Mouse (Mus musculus) layer of hippocampus, postnatal 10 days (tissue): ENCODE results near the gene Irx4. TPM values are rescaled to one million over a fixed set of nuclear protein-coding genes. Genes with fewer than 3 reads are reported as not detected.

Experiments
- DNase-seq, 2 experiments: peaks; one replicate each; pipeline ENCODE4 v3.0.0; 2021; ENCODE audit warnings: low spot score in 2 of 2
- long read RNA-seq: library from polyadenylated mRNA; stranded (forward); transcript quantifications from one replicate; pipeline ENCODE4 v2.0.0, GENCODE M21; 2023
- total RNA-seq, 2 experiments: library from RNA; stranded (reverse); gene quantifications; 2 replicates each; pipeline ENCODE4 v1.2.3; 2021

The Irx4 gene
- total RNA-seq, result not detected
- long read RNA-seq, result 0 reads

DNA sequence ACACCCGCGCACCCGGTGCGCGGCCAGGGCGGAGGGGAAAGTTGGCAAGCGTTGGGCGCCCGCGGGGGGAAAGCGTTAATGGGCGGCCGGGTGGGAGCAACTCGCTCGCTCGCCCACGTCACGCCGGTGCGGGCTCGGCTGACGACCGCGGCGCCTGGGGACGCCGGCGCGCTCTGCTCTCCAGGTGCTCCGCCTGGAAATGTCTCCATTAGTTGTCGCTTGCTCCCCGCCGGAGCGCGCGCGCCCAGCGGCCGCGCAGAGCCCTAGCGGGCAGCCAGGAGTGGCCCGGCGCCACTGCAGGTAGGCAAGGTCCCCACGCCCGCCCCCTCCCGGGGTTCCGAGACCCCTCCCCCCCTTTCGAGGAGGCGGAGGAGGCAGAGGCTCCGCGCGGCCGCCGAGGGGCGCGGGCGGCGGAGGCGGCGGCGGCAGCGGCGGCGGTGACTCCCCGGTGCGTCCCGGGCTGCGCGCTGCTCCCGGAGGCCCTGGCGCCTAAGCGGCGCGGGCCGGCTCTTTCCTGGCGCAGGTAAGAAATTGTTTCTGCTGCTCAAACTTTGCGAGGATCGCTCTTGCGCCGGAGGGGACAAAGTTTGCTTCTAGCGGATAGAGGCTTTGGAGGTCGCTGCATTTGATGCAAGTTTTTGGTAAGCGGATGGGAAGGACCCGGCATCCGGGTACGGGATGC is at the start of gene Irx4:
TSS of gene Irx4 (plus strand) at position 126 of the 682 bp plus-strand sequence.
- DNase-seq, result no peak

GRCm38 (mm10) chr13:73214301-73214700 is 46.0 kb upstream of the Irx4 start:
- no peak for DNase-seq

GRCm38 (mm10) chr13:73236461-73236860 is 23.8 kb upstream of the Irx4 start:
- no peak for DNase-seq

DNA sequence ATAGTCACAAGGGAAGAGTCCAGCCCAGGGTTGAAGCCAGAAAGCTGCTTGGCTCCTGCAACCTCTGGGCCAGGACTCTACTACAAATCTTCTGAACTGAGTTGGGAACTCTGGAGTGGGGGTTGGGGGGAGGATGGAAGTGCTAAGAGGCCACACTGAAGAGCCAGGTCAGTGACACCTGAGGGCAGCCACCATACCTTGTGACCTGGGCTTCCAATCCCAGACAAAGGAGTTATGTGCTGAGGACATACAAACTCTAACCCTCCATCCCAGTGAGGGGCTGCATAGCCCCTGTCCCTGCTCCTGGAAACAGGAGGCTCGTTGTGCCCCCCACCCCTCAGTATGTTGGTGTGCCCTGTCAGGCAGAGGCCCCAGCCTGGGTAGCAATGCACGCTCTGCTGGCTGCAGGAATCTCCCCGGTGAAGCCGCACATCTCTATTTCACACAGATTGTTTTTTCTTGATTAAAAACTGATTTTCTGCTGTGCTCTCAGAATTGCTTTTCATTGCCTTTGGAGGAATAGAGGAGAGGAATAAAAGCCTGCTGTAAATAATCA is 21.0 kb upstream of the Irx4 start:
- DNase-seq, result no peak

- no peak for DNase-seq
Observed at GRCm38 (mm10) chr13:73242556-73242955, 17.7 kb upstream of the Irx4 start.

- no peak for DNase-seq
Observed at GRCm38 (mm10) chr13:73246961-73247360, 13.3 kb upstream of the Irx4 start.

DNA sequence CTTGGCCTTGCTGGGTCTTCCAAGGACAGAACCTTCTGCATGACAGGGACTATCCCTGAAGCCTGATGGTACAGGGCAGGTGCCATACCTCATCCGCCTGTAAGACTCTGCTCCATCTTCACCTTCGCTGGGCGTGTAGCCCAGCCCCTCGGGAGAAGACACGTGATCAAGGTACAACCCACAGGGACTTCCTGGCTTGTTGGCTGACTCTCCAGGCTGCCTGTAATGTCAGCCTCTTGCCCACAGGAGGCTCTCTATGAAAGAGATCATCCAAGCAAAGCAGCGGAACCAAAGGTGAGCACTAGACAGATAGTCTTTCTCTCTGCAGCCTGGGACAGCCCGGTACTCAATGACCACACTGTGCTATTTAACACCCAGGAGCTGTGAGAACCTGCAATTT is 9.1 kb upstream of the Irx4 start:
- DNase-seq, result no peak

DNA sequence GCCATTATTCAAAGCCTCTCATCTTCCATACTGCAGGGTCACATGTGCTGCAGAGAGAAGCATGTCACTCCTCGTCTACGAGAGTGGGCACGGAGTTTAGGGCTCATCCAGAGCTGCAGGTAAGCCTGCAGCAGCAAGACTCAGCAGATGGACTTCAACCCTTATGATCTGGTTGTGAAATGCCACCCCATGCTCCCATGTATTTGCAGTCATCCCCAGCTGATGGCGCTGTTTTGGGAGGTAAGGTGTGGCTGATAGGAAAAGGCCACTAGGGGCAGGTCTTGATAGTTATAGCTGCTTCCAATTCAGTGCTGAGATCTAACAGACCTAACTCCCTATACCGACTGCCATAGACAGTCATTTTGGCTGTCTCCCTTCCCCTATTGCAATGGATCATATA is 8.3 kb upstream of the Irx4 start:
- no peak for DNase-seq

DNA sequence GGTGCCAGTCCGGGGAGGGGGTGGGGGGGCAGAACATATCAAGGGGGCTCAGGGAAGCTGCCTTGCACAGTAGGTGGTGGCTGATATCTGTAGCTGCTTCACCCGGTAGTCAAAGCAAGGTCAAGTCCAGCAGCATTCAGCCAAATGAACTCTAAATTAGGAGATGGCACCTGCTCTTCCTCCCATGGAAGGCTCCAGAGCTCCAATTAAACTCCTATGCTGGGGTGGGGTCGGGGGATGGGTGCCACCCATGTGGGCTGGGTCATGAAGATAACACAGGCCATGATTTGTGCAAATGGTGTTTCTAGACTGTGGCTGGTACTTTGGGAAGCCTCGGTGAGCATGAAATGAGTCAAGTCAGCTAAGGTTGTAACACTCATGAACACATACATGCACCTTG is 1.9 kb upstream of the Irx4 start:
- DNase-seq, result no peak

DNA sequence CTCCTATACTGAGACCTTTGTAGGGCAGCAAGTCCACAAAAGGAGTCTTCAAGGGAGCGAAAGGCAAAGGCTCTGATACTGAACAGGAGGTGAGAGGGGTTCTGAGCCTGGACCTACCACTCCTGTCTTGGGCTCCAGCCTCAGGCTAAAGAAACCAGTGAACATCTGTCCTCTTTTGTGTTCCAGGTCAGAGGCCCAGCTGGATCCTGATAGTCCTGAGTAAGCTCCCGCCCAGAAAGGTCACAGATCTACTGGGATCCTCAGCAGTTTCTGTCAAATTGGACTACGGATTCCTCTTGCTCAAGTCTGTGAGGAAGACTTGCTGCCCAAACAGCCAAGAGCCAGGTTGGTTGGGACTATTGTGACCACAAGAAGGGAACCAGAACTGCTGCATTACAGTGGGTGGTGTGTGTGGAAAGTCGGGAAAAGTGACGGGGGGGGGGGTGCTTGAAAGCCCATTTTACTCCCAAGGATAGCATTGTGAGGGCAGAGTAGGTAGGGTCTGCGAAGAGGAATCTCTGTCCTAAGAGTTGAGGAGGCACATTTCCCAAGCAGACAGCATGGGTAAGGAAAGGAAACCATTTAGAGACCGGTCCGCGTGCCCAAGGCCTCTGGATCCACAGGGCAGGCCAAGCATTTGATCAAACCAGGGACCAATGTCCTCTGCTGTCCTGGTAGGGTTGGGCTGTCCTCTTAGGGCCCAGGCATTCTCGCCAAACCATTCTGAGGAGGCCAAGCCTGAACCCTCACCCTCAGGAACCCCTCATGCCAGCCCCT is 514 bp upstream of the Irx4 start:
- DNase-seq, result no peak

- DNase-seq, result no peak
Observed at GRCm38 (mm10) chr13:73261036-73261730, 904 bp downstream of the Irx4 start.

DNA sequence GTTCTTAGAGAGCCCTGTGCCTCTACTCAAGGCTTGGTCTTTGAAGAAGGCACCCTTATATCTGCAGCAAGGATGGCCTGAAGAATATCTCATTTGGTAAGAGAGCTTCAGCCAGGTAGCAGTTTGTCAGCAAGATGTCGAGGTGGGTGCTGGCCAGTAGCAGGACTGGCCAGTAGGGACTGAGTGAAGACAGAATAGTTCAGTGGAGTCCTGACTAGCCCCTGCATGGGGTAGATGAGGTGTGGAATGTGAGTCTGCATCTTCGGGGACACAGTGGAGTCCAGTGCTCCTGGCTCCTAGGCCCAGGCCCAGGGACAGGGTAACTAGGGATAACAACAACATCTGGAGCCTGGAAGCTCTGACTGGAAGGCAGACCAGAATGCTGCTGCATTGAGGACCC is 1.6 kb downstream of the Irx4 start:
- DNase-seq, result no peak

GRCm38 (mm10) chr13:73262336-73263127 is 2.3 kb downstream of the Irx4 start:
- no peak for DNase-seq

DNA sequence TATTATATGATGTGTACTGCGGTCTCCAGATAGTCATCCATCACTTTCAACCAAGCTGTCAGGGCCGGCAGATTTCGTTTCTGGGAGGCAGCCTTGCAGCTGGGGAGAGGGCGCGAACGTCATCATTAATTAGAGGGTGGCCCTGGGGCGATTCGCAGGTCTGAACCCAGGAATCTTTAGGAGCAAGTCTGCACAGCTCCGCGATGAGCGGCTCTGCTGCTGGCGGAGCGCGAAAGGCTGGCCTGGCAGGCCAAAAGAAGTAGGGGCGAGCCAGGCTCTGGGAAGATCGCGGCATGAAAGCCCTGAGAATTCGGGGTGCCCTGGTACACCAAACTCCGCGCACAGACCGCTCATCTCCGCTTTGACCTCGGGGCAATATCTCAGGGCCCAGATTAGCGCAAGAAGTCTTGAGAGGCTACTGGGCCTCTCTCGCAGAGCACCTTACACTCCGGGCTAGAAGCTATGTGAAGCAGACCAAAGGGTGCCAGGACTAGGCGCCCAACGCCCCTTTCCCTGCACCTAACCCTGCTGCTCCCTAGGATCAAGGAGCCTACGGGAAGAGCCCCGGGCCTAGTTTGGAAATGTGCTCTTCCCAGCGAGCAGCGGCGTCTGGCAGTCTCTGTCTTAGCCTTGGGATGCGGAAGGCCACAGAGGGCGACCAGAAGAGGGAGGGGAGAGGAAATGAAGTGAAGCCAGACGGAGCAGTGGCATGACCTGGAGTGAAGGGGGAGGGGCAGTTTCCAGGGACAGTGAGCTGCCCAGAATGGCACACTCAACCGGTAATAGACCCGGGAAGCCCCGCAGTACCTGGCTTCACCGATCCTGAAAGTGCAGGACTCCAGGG is 3.1 kb downstream of the Irx4 start:
- DNase-seq, result no peak

GRCm38 (mm10) chr13:73264166-73264735 is 4.0 kb downstream of the Irx4 start:
- no peak for DNase-seq

DNA sequence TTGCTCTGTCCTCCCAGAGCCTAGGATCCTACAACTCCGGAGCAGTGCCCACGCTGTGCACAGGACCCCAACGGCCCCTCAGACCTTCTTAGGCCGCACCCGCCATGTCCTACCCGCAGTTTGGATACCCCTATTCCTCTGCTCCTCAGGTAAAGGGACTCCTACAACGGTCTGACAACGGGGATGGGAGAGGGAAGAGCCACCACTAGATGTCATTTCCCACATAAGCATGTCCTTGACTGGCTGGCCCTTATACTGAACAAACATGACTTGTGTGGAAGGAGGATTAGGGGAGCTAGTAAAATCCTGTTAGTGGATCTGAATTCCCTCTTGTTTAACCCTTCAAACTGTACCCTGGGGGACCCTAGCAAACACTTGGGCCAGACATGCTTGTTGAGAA is 4.6 kb downstream of the Irx4 start:
- DNase-seq, result no peak

GRCm38 (mm10) chr13:73265442-73265841 is 5.2 kb downstream of the Irx4 start:
- no peak for DNase-seq

- DNase-seq, result no peak
Observed at GRCm38 (mm10) chr13:73267551-73267950, 7.3 kb downstream of the Irx4 start.

- no peak for DNase-seq
Observed at GRCm38 (mm10) chr13:73268702-73269101, 8.4 kb downstream of the Irx4 start.

DNA sequence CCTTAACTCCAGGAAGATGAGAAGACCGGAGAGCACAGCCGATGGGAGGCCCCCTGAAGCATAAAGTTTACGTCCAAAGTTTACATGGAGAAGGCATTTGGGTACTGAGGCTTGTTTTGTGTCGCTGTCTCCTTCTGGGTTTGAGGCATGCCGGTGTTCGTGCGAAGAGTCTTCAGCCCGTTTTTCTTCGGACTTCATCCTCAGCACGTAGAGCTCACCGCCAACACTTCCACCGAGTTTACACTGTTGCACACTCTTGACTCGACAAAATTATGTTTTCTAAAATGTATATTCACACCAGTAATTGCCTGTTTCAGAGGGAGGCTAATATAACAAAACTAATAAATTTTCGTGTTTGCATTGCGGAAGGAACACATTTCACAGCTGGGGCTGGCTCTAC is 9.0 kb downstream of the Irx4 start:
- no peak for DNase-seq
